Mouse (Mus musculus): ENCODE measurements around the gene Haus3.

Gene Haus3

GRCm38 (mm10) chr5:34186961-34187391, 17.6 kb upstream of the Haus3 start:
- DNase-seq (ENCODE audit: low read depth, low spot score): no peak

- DNase-seq (ENCODE audit: low read depth, low spot score): no peak
Measured at GRCm38 (mm10) chr5:34186391-34186790, 17.1 kb upstream of the Haus3 start.

GRCm38 (mm10) chr5:34185791-34186190, 16.5 kb upstream of the Haus3 start:
- no peak for DNase-seq (ENCODE audit: low read depth, low spot score)

- no peak for DNase-seq (ENCODE audit: low read depth, low spot score)
Measured at GRCm38 (mm10) chr5:34185051-34185580, 15.8 kb upstream of the Haus3 start.

GRCm38 (mm10) chr5:34183976-34184375, 14.6 kb upstream of the Haus3 start:
- DNase-seq (ENCODE audit: low read depth, low spot score): no peak

GRCm38 (mm10) chr5:34183156-34183880, 14.0 kb upstream of the Haus3 start:
- DNase-seq (ENCODE audit: low read depth, low spot score): no peak

GRCm38 (mm10) chr5:34182486-34182885, 13.2 kb upstream of the Haus3 start:
- no peak for DNase-seq (ENCODE audit: low read depth, low spot score)

GRCm38 (mm10) chr5:34177821-34178220, 8.5 kb upstream of the Haus3 start:
- no peak for DNase-seq (ENCODE audit: low read depth, low spot score)

- DNase-seq (ENCODE audit: low read depth, low spot score): no peak
Measured at GRCm38 (mm10) chr5:34177091-34177490, 7.8 kb upstream of the Haus3 start.

- DNase-seq (ENCODE audit: low read depth, low spot score): no peak
Measured at GRCm38 (mm10) chr5:34176691-34177090, 7.4 kb upstream of the Haus3 start.

GRCm38 (mm10) chr5:34175403-34175694, 6.0 kb upstream of the Haus3 start:
- DNase-seq (ENCODE audit: low read depth, low spot score): no peak

GRCm38 (mm10) chr5:34174550-34175402, 5.4 kb upstream of the Haus3 start:
- DNase-seq (ENCODE audit: low read depth, low spot score): no peak

GRCm38 (mm10) chr5:34174021-34174420, 4.7 kb upstream of the Haus3 start:
- DNase-seq (ENCODE audit: low read depth, low spot score): no peak

GRCm38 (mm10) chr5:34170726-34171125, 1.4 kb upstream of the Haus3 start:
- DNase-seq (ENCODE audit: low read depth, low spot score): no peak

- DNase-seq (ENCODE audit: low read depth, low spot score): no peak
Measured at GRCm38 (mm10) chr5:34169954-34170353, 627 bp upstream of the Haus3 start.

GRCm38 (mm10) chr5:34167857-34168256, 1.5 kb downstream of the Haus3 start:
- no peak for DNase-seq (ENCODE audit: low read depth, low spot score)

GRCm38 (mm10) chr5:34165793-34166192, 3.5 kb downstream of the Haus3 start:
- DNase-seq (ENCODE audit: low read depth, low spot score): no peak

GRCm38 (mm10) chr5:34148476-34148875, 20.9 kb downstream of the Haus3 start:
- no peak for DNase-seq (ENCODE audit: low read depth, low spot score)

- no peak for DNase-seq (ENCODE audit: low read depth, low spot score)
Measured at GRCm38 (mm10) chr5:34147554-34147953, 21.8 kb downstream of the Haus3 start.

- peak; percentile 3 for DNase-seq (ENCODE audit: low read depth, low spot score)
Measured at GRCm38 (mm10) chr5:34139751-34140150, 29.6 kb downstream of the Haus3 start.

- DNase-seq (ENCODE audit: low read depth, low spot score): no peak
Measured at GRCm38 (mm10) chr5:34132731-34133130, 36.6 kb downstream of the Haus3 start.

GRCm38 (mm10) chr5:34124131-34124530, 45.2 kb downstream of the Haus3 start:
- DNase-seq (ENCODE audit: low read depth, low spot score): no peak

Data from retina, postnatal 7 days (tissue).